Comparison of ENCODE assay signal across 12 mouse cellular contexts in genomic region chr16:6479616-6480410, GRCm38 (mm10).
DNase-seq lines count a peak whose midpoint lies in the region; ATAC-seq and TF ChIP-seq lines count a peak whose summit lies in the region.
"Had no signal": no experiment of that assay in that cellular context is flagged by ENCODE, and none has a peak within 500 bp of the region (broad histone marks: within the 10 kb centered on the region; RNA-seq: fewer than 3 reads in every experiment).

No protein-coding gene starts in this region.

- H3K4me1 ChIP-seq in heart, adult 2 months (ENCODE audit: control insufficient read depth, insufficient read depth, low read length) = no peaks in the 10 kb centered on the region
- H3K4me1 ChIP-seq in hindbrain, embryonic 15.5 days (replicated peaks) = peaks cover 29% of the 10 kb centered on the region
- no peaks in the 10 kb centered on the region for H3K4me1 ChIP-seq in intestine, embryonic 15.5 days (replicated peaks)
- H3K4me1 ChIP-seq: liver, embryonic 13.5 days had no signal

- TF ChIP-seq POLR2A in heart, adult 2 months (IDR thresholded peaks at IDR 0.05; ENCODE audit: insufficient read depth, low read depth, low read length) = no peak

- H3K4me3 ChIP-seq in heart, adult 2 months = no peak overlapping the region
- no peak overlapping the region for H3K4me3 ChIP-seq in hindbrain, embryonic 15.5 days
- no peak overlapping the region for H3K4me3 ChIP-seq in intestine, embryonic 15.5 days (replicated peaks)
- H3K4me3 ChIP-seq: embryonic facial prominence, embryonic 12.5 days; heart, embryonic 15.5 days; liver, embryonic 13.5 days had no signal

- no peak overlapping the region for H3K9ac ChIP-seq in heart, adult 2 months (ENCODE audit: low read depth, low read length)
- H3K9ac ChIP-seq in hindbrain, embryonic 15.5 days = peak overlapping the region; percentile 1; the same call in 1 of the 2 replicates
- H3K9ac ChIP-seq in intestine, embryonic 15.5 days = no peak overlapping the region
- H3K9ac ChIP-seq: embryonic facial prominence, embryonic 12.5 days; heart, embryonic 15.5 days; liver, embryonic 13.5 days had no signal

- DNase-seq in heart, adult 11 months = peak; percentile 74
- no peak for DNase-seq in heart, adult 2 months
- DNase-seq in A20 (ENCODE audit: low read depth, low spot score) = peak; percentile 2
- peak; percentile 41 for DNase-seq in cerebellum, adult 8-10 months
- DNase-seq in ovary, postnatal 10 days (ENCODE audit: low spot score) = no peak
- DNase-seq in adrenal gland, adult 2 months = no peak
- DNase-seq: liver, embryonic 13.5 days had no signal

- 19% methylated on average over 3 of the region's 3 CpGs for WGBS in heart, adult 2 months
- 21% methylated on average over 3 of the region's 3 CpGs for WGBS in hindbrain, embryonic 15.5 days
- WGBS in intestine, embryonic 15.5 days = 25% methylated on average over 3 of the region's 3 CpGs

- TF ChIP-seq EP300 in heart, adult 2 months (IDR thresholded peaks at IDR 0.05; ENCODE audit: insufficient read depth, low read depth, low read length) = no peak

- H3K36me3 ChIP-seq in heart, adult 2 months (ENCODE audit: control insufficient read depth, insufficient read depth, low read length) = no peaks in the 10 kb centered on the region
- H3K36me3 ChIP-seq in hindbrain, embryonic 15.5 days = no peaks in the 10 kb centered on the region
- no peaks in the 10 kb centered on the region for H3K36me3 ChIP-seq in intestine, embryonic 15.5 days
- H3K36me3 ChIP-seq: embryonic facial prominence, embryonic 12.5 days; heart, embryonic 15.5 days; liver, embryonic 13.5 days had no signal

- no peaks in the 10 kb centered on the region for H3K9me3 ChIP-seq in hindbrain, embryonic 15.5 days
- no peaks in the 10 kb centered on the region for H3K9me3 ChIP-seq in intestine, embryonic 15.5 days
- H3K9me3 ChIP-seq: embryonic facial prominence, embryonic 12.5 days; heart, embryonic 15.5 days; liver, embryonic 13.5 days had no signal

- intact Hi-C loops in heart, adult 2 months (cut with DNase I) = loop anchor here (1.0 to 10.0 kb wide), 2 partner anchors 595 to 1007 kb away; partner anchors contain the start of gene Rbfox1

- no peaks in the 10 kb centered on the region for H3K79me2 ChIP-seq in heart, adult 2 months (replicated peaks; ENCODE audit: control insufficient read depth, insufficient read depth, low read length)

- H3K27me3 ChIP-seq in heart, adult 2 months (ENCODE audit: control insufficient read depth, insufficient read depth, low read length) = no peaks in the 10 kb centered on the region
- H3K27me3 ChIP-seq in hindbrain, embryonic 15.5 days = no peaks in the 10 kb centered on the region
- no peaks in the 10 kb centered on the region for H3K27me3 ChIP-seq in intestine, embryonic 15.5 days (replicated peaks)
- H3K27me3 ChIP-seq: embryonic facial prominence, embryonic 12.5 days; liver, embryonic 13.5 days had no signal

- H3K27ac ChIP-seq in heart, adult 2 months = no peak overlapping the region
- H3K27ac ChIP-seq in hindbrain, embryonic 15.5 days (replicated peaks) = peak overlapping the region; percentile 75
- no peak overlapping the region for H3K27ac ChIP-seq in intestine, embryonic 15.5 days
- H3K27ac ChIP-seq: embryonic facial prominence, embryonic 12.5 days; heart, embryonic 15.5 days; liver, embryonic 13.5 days had no signal

- peak; percentile 53; the same call in 1 of the 2 replicates for ATAC-seq in hindbrain, embryonic 15.5 days (ENCODE audit: low FRiP score, low read depth)
- ATAC-seq in intestine, embryonic 15.5 days = no peak
- ATAC-seq: CD4-positive, CD25-positive, alpha-beta regulatory T cell, adult 4 months had no signal

- no peak overlapping the region for H3K4me2 ChIP-seq in hindbrain, embryonic 15.5 days
- H3K4me2 ChIP-seq in intestine, embryonic 15.5 days (replicated peaks) = no peak overlapping the region
- H3K4me2 ChIP-seq: embryonic facial prominence, embryonic 12.5 days; heart, embryonic 15.5 days; liver, embryonic 13.5 days had no signal

- no peak for TF ChIP-seq CTCF in heart, adult 2 months (IDR thresholded peaks at IDR 0.05)

Comparison
In these comparisons a context has a peak if more than half of its experiments do, and no peak if none do; other contexts are left out.
1. DNase-seq: peak in heart, adult 11 months (single experiment), A20 (single experiment) and cerebellum, adult 8-10 months (single experiment); none in heart, adult 2 months (0 of 2), ovary, postnatal 10 days (single experiment) and adrenal gland, adult 2 months (single experiment).